Mouse (Mus musculus): ENCODE data around the gene Arsk. TPM values are rescaled to one million over a fixed set of nuclear protein-coding genes. Genes with fewer than 3 reads are reported as not detected.

Arsk gene
- polyA plus RNA-seq, 1 experiment from 2014 or later, result 3.7 TPM

GRCm38 (mm10) chr13:76055391-76056232 lies 42.8 kb downstream of the Arsk start:
- 1% methylated on average over 59 of the region's 59 CpGs for WGBS
- ATAC-seq (replicated peaks; ENCODE audit: extremely low read depth, insufficient read depth, low FRiP score), result peak; percentile 30; the same call in 1 of the 2 replicates
- H3K9ac ChIP-seq (ENCODE audit: low read length), result peak overlapping the region; percentile 36
- H3K27ac ChIP-seq (ENCODE audit: low read length), result no peak overlapping the region
- H3K4me3 ChIP-seq (ENCODE audit: low read length), result peak overlapping the region; percentile 62
- no peaks in the 10 kb centered on the region for H3K36me3 ChIP-seq (ENCODE audit: control insufficient read depth, insufficient read depth)
- peaks cover 40% of the 10 kb centered on the region for H3K27me3 ChIP-seq (ENCODE audit: control insufficient read depth, insufficient read depth, low read length)
- peak overlapping the region; percentile 98 for H3K4me2 ChIP-seq (ENCODE audit: low read depth, low read length)
- H3K4me1 ChIP-seq (ENCODE audit: control insufficient read depth, insufficient read depth, low read length), result peaks cover 14% of the 10 kb centered on the region
- no peaks in the 10 kb centered on the region for H3K9me3 ChIP-seq (replicated peaks; ENCODE audit: control insufficient read depth, low read length)

DNA sequence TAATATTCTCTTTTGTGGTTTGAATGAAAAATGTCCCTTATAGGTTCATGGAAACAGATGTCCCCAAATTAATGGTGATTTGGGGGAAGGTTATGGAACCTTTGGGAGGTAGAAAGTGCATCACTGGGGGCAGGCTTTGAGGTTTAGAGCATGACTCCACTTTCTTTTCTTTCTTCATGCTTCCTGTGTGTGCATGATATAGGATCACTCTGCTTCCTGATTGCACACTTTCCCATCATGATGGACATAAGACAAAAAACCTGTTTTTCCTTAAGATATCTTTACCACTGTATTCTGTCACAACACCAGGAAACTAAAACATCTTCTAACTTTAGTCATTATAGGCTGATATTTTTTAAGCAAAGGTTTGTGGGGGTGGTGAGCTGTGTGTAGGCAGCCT lies 53.5 kb downstream of the Arsk start:
- H3K27ac ChIP-seq (ENCODE audit: low read length), result no peak overlapping the region
- no peaks in the 10 kb centered on the region for H3K9me3 ChIP-seq (replicated peaks; ENCODE audit: control insufficient read depth, low read length)
- no peak overlapping the region for H3K4me2 ChIP-seq (ENCODE audit: low read depth, low read length)
- H3K36me3 ChIP-seq (ENCODE audit: control insufficient read depth, insufficient read depth), result no peaks in the 10 kb centered on the region
- H3K9ac ChIP-seq (ENCODE audit: low read length), result no peak overlapping the region
- no peaks in the 10 kb centered on the region for H3K4me1 ChIP-seq (ENCODE audit: control insufficient read depth, insufficient read depth, low read length)
- H3K4me3 ChIP-seq (ENCODE audit: low read length), result no peak overlapping the region
- H3K27me3 ChIP-seq (ENCODE audit: control insufficient read depth, insufficient read depth, low read length), result no peaks in the 10 kb centered on the region
- no peak for ATAC-seq (replicated peaks; ENCODE audit: extremely low read depth, insufficient read depth, low FRiP score)

DNA sequence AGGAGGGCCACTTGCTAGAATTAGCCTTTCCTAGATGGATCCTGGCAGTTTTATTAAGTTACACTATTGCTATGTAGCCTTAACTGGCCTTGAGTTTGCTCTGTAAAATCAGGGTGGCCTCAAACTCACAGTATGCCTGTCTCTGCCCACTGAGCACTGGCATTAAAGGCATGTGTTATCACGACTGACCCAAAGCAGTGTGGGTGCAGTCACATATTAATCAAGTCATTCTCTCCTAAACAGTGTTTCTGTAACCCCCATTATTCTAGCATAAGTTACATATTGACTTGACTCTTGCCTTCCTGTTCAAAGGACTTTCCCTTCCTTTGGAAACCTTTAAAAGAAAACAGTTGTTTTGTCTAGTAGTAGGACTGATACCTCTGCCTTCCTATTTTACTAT lies 56.0 kb downstream of the Arsk start:
- H3K4me2 ChIP-seq (ENCODE audit: low read depth, low read length), result no peak overlapping the region
- 34% methylated on average over 1 of the region's 1 CpGs for WGBS
- no peaks in the 10 kb centered on the region for H3K27me3 ChIP-seq (ENCODE audit: control insufficient read depth, insufficient read depth, low read length)
- no peaks in the 10 kb centered on the region for H3K4me1 ChIP-seq (ENCODE audit: control insufficient read depth, insufficient read depth, low read length)
- H3K4me3 ChIP-seq (ENCODE audit: low read length), result no peak overlapping the region
- H3K9me3 ChIP-seq (replicated peaks; ENCODE audit: control insufficient read depth, low read length), result no peaks in the 10 kb centered on the region
- H3K36me3 ChIP-seq (ENCODE audit: control insufficient read depth, insufficient read depth), result no peaks in the 10 kb centered on the region
- no peak for ATAC-seq (replicated peaks; ENCODE audit: extremely low read depth, insufficient read depth, low FRiP score)
- H3K9ac ChIP-seq (ENCODE audit: low read length), result no peak overlapping the region
- H3K27ac ChIP-seq (ENCODE audit: low read length), result no peak overlapping the region

DNA sequence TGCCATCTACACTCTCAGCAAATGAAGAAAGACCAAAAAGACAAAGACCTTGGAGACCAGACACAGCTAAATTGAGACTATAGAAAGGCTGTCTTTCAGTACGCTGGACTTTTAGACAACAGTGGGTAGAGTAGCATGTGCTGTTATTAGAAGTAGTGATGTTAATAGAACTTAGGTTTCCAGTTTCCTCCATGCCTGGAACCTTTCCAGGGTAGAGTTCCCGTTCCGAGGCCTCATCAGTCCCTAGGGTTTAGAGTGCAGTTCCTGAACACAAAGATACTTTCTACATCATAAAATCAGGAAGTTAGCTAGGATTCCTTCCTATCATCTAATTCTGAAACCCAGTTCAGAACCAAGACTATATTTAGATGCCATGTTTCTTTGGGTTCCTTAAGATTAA lies 73.9 kb downstream of the Arsk start:
- no peaks in the 10 kb centered on the region; the same call in 1 of the 2 replicates for H3K4me1 ChIP-seq (ENCODE audit: control insufficient read depth, insufficient read depth, low read length)
- no peaks in the 10 kb centered on the region; the same call in 1 of the 2 replicates for H3K27me3 ChIP-seq (ENCODE audit: control insufficient read depth, insufficient read depth, low read length)
- no peak overlapping the region for H3K9ac ChIP-seq (ENCODE audit: low read length)
- H3K9me3 ChIP-seq (replicated peaks; ENCODE audit: control insufficient read depth, low read length), result no peaks in the 10 kb centered on the region
- no peak for ATAC-seq (replicated peaks; ENCODE audit: extremely low read depth, insufficient read depth, low FRiP score)
- H3K27ac ChIP-seq (ENCODE audit: low read length), result no peak overlapping the region
- no peak overlapping the region for H3K4me2 ChIP-seq (ENCODE audit: low read depth, low read length)
- H3K4me3 ChIP-seq (ENCODE audit: low read length), result no peak overlapping the region
- no peaks in the 10 kb centered on the region for H3K36me3 ChIP-seq (ENCODE audit: control insufficient read depth, insufficient read depth)
- 52% methylated on average over 3 of the region's 3 CpGs for WGBS

DNA sequence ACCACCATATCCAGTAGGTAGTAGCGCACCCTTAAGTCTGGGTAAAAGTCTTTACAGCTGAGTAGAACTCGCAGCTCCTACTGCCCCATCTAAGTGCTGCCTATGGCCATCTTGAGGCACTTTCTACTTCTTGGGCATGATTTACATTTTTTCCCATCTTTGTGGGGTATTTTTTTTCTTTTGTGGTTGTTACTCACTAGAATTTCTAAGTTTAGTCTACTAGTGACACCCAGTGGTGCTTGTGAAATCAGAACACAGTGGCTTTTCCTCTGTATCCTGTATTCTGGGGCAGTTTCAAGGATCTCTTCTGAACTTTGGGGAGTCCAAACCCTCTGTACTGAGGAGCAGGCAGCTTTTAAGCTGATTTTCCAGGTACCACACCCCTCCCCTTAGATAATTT lies 76.7 kb downstream of the Arsk start:
- Histone ChIP-seq H3K9ac (ENCODE audit: low read length) (no peak overlapping the region), H3K27ac (ENCODE audit: low read length) (no peak overlapping the region), H3K4me3 (ENCODE audit: low read length) (no peak overlapping the region), H3K4me1 (ENCODE audit: control insufficient read depth, insufficient read depth, low read length) (peaks cover 2% of the 10 kb centered on the region), H3K27me3 (ENCODE audit: control insufficient read depth, insufficient read depth, low read length) (no peaks in the 10 kb centered on the region; the same call in 1 of the 2 replicates), H3K36me3 (ENCODE audit: control insufficient read depth, insufficient read depth) (no peaks in the 10 kb centered on the region), H3K4me2 (ENCODE audit: low read depth, low read length) (no peak overlapping the region), H3K9me3 (replicated peaks; ENCODE audit: control insufficient read depth, low read length) (no peaks in the 10 kb centered on the region)
- WGBS, result 86% methylated on average over 2 of the region's 2 CpGs
- no peak for ATAC-seq (replicated peaks; ENCODE audit: extremely low read depth, insufficient read depth, low FRiP score)

DNA sequence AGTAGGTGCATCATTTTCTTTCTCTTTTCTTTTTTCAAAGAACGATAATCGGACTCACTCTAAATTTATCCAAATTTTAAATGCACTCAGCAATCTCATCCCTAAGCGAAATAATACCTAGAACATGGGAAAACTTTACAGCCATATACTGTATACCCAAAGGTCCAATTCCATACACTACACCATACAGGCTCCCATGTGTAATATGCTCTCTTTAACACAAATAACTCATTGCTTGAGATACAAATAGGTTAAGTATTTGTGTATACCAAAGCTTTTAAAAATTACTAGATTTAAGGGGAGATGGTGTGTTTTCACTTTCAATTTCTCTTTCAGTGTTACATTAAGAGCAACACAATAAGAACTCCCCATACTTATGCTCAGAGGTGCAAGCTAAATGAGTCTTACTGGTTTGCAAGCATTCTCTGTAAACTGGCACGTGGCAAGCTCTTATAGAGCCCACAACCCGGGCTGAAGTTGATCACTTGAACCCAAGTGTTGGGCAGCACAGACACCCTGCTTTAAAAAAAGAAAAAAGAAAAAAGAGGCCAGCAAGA lies 79.5 kb downstream of the Arsk start:
- ATAC-seq (replicated peaks; ENCODE audit: extremely low read depth, insufficient read depth, low FRiP score), result peak; percentile 14; the same call in 1 of the 2 replicates
- Histone ChIP-seq H3K4me3 (ENCODE audit: low read length) (peak overlapping the region; percentile 82), H3K4me1 (ENCODE audit: control insufficient read depth, insufficient read depth, low read length) (peaks cover 2% of the 10 kb centered on the region), H3K9ac (ENCODE audit: low read length) (peak overlapping the region; percentile 54), H3K27me3 (ENCODE audit: control insufficient read depth, insufficient read depth, low read length) (no peaks in the 10 kb centered on the region; the same call in 1 of the 2 replicates), H3K9me3 (replicated peaks; ENCODE audit: control insufficient read depth, low read length) (no peaks in the 10 kb centered on the region), H3K36me3 (ENCODE audit: control insufficient read depth, insufficient read depth) (no peaks in the 10 kb centered on the region), H3K4me2 (ENCODE audit: low read depth, low read length) (peak overlapping the region; percentile 65), H3K27ac (ENCODE audit: low read length) (peak overlapping the region; percentile 31; the same call in 1 of the 2 replicates)
- 50% methylated on average over 5 of the region's 5 CpGs for WGBS

DNA sequence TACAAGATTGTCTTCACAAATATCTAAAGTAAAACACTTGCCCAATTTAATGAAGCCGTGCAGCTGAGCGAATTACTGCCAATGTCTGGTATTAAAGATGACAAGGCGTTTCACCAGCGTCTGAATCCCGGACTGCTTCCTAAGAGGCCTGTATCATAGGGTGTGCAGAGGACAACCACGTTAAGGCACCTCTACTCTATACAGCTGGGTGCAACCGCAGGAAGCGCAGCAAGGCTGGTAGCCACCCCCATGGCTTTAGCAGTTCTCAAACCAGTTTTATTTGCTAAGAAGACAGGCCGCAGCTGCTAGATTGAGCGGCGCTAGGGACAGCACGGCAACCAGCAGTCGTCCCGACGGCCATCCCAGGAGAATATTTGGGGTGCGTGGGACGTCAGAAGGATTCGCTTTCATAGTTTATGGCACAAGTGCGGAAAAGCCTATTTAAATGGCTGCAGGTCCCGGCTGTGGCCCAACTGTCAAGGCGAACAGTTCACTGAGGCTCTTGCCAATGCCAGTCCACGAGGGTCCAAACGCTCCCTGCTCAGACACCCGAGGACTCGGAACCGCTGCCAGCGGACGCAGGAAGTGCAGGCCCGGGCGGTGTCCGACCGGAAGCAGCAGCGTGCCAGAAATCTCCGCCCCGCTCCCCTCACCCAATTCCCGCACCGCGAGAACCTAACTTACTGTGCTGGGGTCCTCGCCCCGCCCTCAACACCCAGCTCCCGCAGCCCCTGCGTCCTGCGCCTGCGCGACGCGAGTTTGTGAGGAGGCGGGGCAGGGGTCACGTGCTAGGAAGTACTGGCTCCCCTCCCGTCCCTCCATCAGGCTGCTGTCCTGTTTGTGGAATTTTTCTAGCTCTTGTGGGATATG lies 80.3 kb downstream of the Arsk start, which contains the start of gene Rfesd:
Rfesd (minus strand) TSS at position 746 of the 870 bp plus-strand sequence.
- Histone ChIP-seq H3K4me2 (ENCODE audit: low read depth, low read length) (peak within 1 kb of the TSS; percentile 65), H3K4me1 (ENCODE audit: control insufficient read depth, insufficient read depth, low read length) (peaks cover 2% of the 10 kb centered on the region), H3K9me3 (replicated peaks; ENCODE audit: control insufficient read depth, low read length) (no peaks in the 10 kb centered on the region), H3K27me3 (ENCODE audit: control insufficient read depth, insufficient read depth, low read length) (no peaks in the 10 kb centered on the region; the same call in 1 of the 2 replicates), H3K4me3 (ENCODE audit: low read length) (peak within 1 kb of the TSS; percentile 82), H3K27ac (ENCODE audit: low read length) (peak within 1 kb of the TSS; percentile 97), H3K36me3 (ENCODE audit: control insufficient read depth, insufficient read depth) (no peaks in the 10 kb centered on the region), H3K9ac (ENCODE audit: low read length) (peak within 1 kb of the TSS; percentile 96)
- under 1% methylated on average over 50 of the region's 50 CpGs for WGBS
- peak; percentile 99 for ATAC-seq (replicated peaks; ENCODE audit: extremely low read depth, insufficient read depth, low FRiP score)

DNA sequence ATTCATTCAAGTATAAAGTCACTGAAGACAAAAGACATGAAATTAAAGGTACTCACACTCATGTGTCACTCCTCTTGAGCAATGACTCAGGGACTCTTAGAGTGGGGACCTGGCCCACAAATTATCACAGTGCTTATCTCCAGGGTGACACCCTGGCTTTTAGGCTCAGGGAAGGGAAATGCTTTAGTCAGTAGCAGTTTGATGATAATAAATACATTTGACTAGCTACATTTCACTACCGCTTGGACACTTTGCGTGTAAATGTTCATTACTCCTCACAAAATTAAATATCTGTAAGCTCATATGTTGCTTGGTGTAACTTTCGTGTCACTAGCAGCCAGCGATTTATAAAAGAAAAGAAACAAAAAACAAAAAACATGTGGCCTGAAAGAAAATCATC lies 81.0 kb downstream of the Arsk start:
- ATAC-seq (replicated peaks; ENCODE audit: extremely low read depth, insufficient read depth, low FRiP score), result no peak
- peak overlapping the region; percentile 82 for H3K4me3 ChIP-seq (ENCODE audit: low read length)
- H3K9ac ChIP-seq (ENCODE audit: low read length), result peak overlapping the region; percentile 96
- peaks cover 2% of the 10 kb centered on the region for H3K4me1 ChIP-seq (ENCODE audit: control insufficient read depth, insufficient read depth, low read length)
- H3K27me3 ChIP-seq (ENCODE audit: control insufficient read depth, insufficient read depth, low read length), result no peaks in the 10 kb centered on the region
- 64% methylated on average over 4 of the region's 4 CpGs for WGBS
- H3K4me2 ChIP-seq (ENCODE audit: low read depth, low read length), result peak overlapping the region; percentile 65
- H3K27ac ChIP-seq (ENCODE audit: low read length), result peak overlapping the region; percentile 97
- no peaks in the 10 kb centered on the region for H3K9me3 ChIP-seq (replicated peaks; ENCODE audit: control insufficient read depth, low read length)
- no peaks in the 10 kb centered on the region for H3K36me3 ChIP-seq (ENCODE audit: control insufficient read depth, insufficient read depth)
